Comparison of ENCODE assay signal across 9 mouse cellular contexts in the genomic region with DNA sequence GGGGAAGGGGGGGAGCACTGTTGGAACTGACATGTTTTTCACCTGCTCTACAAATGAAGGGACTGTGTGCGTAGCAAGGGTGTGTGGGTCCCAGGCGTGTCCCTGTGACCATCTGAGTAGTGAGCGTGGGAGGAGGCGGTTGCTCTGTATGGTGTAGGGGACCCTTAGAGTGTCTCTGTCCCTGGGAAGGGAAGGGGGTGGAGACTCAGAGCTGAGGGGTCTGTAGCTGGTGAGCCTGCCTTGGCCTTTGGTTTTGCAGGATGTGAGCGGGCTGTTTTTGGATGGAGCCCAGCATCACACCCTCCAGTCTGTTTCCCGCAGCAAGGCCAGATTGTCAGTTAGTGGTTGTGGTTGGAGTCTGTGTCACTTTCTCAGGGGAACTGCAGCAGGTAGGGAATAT. TPM values are rescaled to one million over a fixed set of nuclear protein-coding genes. Genes with fewer than 3 reads are reported as not detected.
DNase-seq lines count a peak whose midpoint lies in the region; ATAC-seq and TF ChIP-seq lines count a peak whose summit lies in the region.
"Had no signal": no experiment of that assay in that cellular context is flagged by ENCODE, and none has a peak within 500 bp of the region (broad histone marks: within the 10 kb centered on the region; RNA-seq: fewer than 3 reads in every experiment).

No protein-coding gene starts in this region.

- no peaks in the 10 kb centered on the region for H3K27me3 ChIP-seq in hindbrain, embryonic 15.5 days
- H3K27me3 ChIP-seq in hindbrain, embryonic 11.5 days (ENCODE audit: control insufficient read depth, insufficient read depth, low read length): no peaks in the 10 kb centered on the region
- no peaks in the 10 kb centered on the region for H3K27me3 ChIP-seq in embryonic facial prominence, embryonic 14.5 days (replicated peaks; ENCODE audit: control insufficient read depth, insufficient read depth, low read length)
- no peaks in the 10 kb centered on the region for H3K27me3 ChIP-seq in intestine, postnatal 0 days (replicated peaks; ENCODE audit: control insufficient read depth, insufficient read depth, low read length)

- H3K4me1 ChIP-seq in hindbrain, embryonic 15.5 days (replicated peaks): peaks cover 3% of the 10 kb centered on the region; the same call in 1 of the 2 replicates
- peaks cover 5% of the 10 kb centered on the region for H3K4me1 ChIP-seq in hindbrain, embryonic 11.5 days (replicated peaks; ENCODE audit: control insufficient read depth, insufficient read depth, low read length)
- H3K4me1 ChIP-seq in embryonic facial prominence, embryonic 14.5 days (ENCODE audit: control insufficient read depth, insufficient read depth, low read length): peaks cover 25% of the 10 kb centered on the region
- H3K4me1 ChIP-seq in intestine, postnatal 0 days (replicated peaks; ENCODE audit: control insufficient read depth, insufficient read depth, low read length): peaks cover 32% of the 10 kb centered on the region

- no peak overlapping the region for H3K27ac ChIP-seq in hindbrain, embryonic 15.5 days (replicated peaks)
- H3K27ac ChIP-seq in hindbrain, embryonic 11.5 days (ENCODE audit: low read depth, low read length): no peak overlapping the region
- H3K27ac ChIP-seq in embryonic facial prominence, embryonic 14.5 days (replicated peaks; ENCODE audit: low read depth, low read length): peak overlapping the region; percentile 52
- peak overlapping the region; percentile 75; the same call in 1 of the 2 replicates for H3K27ac ChIP-seq in intestine, postnatal 0 days (ENCODE audit: low read depth, low read length)

- intact Hi-C loops in left cerebral cortex, postnatal 14 days (cut with DNase I): no loop called here

- H3K36me3 ChIP-seq in hindbrain, embryonic 15.5 days: no peaks in the 10 kb centered on the region
- H3K36me3 ChIP-seq in hindbrain, embryonic 11.5 days (ENCODE audit: control insufficient read depth, insufficient read depth, low read length): no peaks in the 10 kb centered on the region
- H3K36me3 ChIP-seq in embryonic facial prominence, embryonic 14.5 days (ENCODE audit: control insufficient read depth, insufficient read depth, low read length): no peaks in the 10 kb centered on the region
- no peaks in the 10 kb centered on the region for H3K36me3 ChIP-seq in intestine, postnatal 0 days (ENCODE audit: control insufficient read depth, insufficient read depth)

- no peak overlapping the region for H3K4me3 ChIP-seq in hindbrain, embryonic 15.5 days
- no peak overlapping the region for H3K4me3 ChIP-seq in hindbrain, embryonic 11.5 days (ENCODE audit: low read depth, low read length)
- H3K4me3 ChIP-seq in embryonic facial prominence, embryonic 14.5 days (ENCODE audit: low read depth, low read length): no peak overlapping the region
- H3K4me3 ChIP-seq in intestine, postnatal 0 days (ENCODE audit: low read depth, low read length): no peak overlapping the region

- WGBS in hindbrain, embryonic 15.5 days: 85% methylated on average over 6 of the region's 6 CpGs
- 94% methylated on average over 6 of the region's 6 CpGs for WGBS in hindbrain, embryonic 11.5 days
- 85% methylated on average over 6 of the region's 6 CpGs for WGBS in embryonic facial prominence, embryonic 14.5 days
- WGBS in intestine, postnatal 0 days: 76% methylated on average over 6 of the region's 6 CpGs

- no peak for DNase-seq in hindbrain, embryonic 11.5 days (ENCODE audit: low spot score)
- DNase-seq in embryonic facial prominence, embryonic 14.5 days (ENCODE audit: low spot score): no peak
- peak; percentile 81 for DNase-seq in lung, postnatal 10 days
- no peak for DNase-seq in left cerebral cortex, postnatal 14 days (ENCODE audit: low spot score in 2 of 2)
- no peak for DNase-seq in embryo, embryonic 10.5 days (ENCODE audit: low spot score)
- no peak for DNase-seq in cerebellum, postnatal 36 days
- DNase-seq: embryo, embryonic 11 days had no signal

- no peak for TF ChIP-seq CTCF in intestine, postnatal 0 days (IDR thresholded peaks at IDR 0.05; ENCODE audit: low read depth)

- H3K9ac ChIP-seq in hindbrain, embryonic 15.5 days: no peak overlapping the region
- H3K9ac ChIP-seq in hindbrain, embryonic 11.5 days (ENCODE audit: low read depth, low read length): no peak overlapping the region
- H3K9ac ChIP-seq in embryonic facial prominence, embryonic 14.5 days (ENCODE audit: low read depth, low read length): no peak overlapping the region
- no peak overlapping the region for H3K9ac ChIP-seq in intestine, postnatal 0 days (ENCODE audit: low read depth, low read length)

- 0 out of 2 replicates have a peak, but pooled peaks have one; percentile 40 for ATAC-seq in hindbrain, embryonic 15.5 days (ENCODE audit: low FRiP score, low read depth)
- no peak for ATAC-seq in hindbrain, embryonic 11.5 days (ENCODE audit: low FRiP score)
- ATAC-seq in embryonic facial prominence, embryonic 14.5 days (ENCODE audit: low read depth): no peak
- ATAC-seq in intestine, postnatal 0 days: no peak

- no peak overlapping the region for H3K4me2 ChIP-seq in hindbrain, embryonic 15.5 days
- no peak overlapping the region for H3K4me2 ChIP-seq in hindbrain, embryonic 11.5 days (replicated peaks; ENCODE audit: low read depth, low read length)
- no peak overlapping the region for H3K4me2 ChIP-seq in embryonic facial prominence, embryonic 14.5 days (ENCODE audit: low read depth, low read length)
- no peak overlapping the region for H3K4me2 ChIP-seq in intestine, postnatal 0 days (replicated peaks; ENCODE audit: low read depth)

- H3K9me3 ChIP-seq in hindbrain, embryonic 15.5 days: no peaks in the 10 kb centered on the region
- no peaks in the 10 kb centered on the region for H3K9me3 ChIP-seq in hindbrain, embryonic 11.5 days (ENCODE audit: control insufficient read depth, low read length)
- H3K9me3 ChIP-seq in embryonic facial prominence, embryonic 14.5 days (ENCODE audit: control insufficient read depth, low read length): no peaks in the 10 kb centered on the region
- H3K9me3 ChIP-seq in intestine, postnatal 0 days (ENCODE audit: control insufficient read depth): no peaks in the 10 kb centered on the region

RNA-seq across cellular contexts. Expression of a gene that starts 46.1 kb away (rescaled TPM):
- polyA plus RNA-seq in hindbrain, embryonic 15.5 days (2015; fragmentation: Nextera tagmentation; extraction: Ambion mirVana): 5.1 and 5.3 TPM in 2 replicates
- 15.8 and 16.0 TPM in 2 replicates for polyA plus RNA-seq in hindbrain, embryonic 11.5 days (2014; fragmentation: Nextera tagmentation; extraction: Ambion mirVana)
- polyA plus RNA-seq in embryonic facial prominence, embryonic 14.5 days (2014; fragmentation: Nextera tagmentation; extraction: Ambion mirVana): 25.4 and 25.5 TPM in 2 replicates
- 29.6 and 32.0 TPM in 2 replicates for polyA plus RNA-seq in intestine, postnatal 0 days (2015; fragmentation: Nextera tagmentation; extraction: Ambion mirVana)
- total RNA-seq in left cerebral cortex, postnatal 14 days (2021): 10 to 100 TPM; 16.6 to 26.1 TPM

Comparison
In these comparisons a context has a peak if more than half of its experiments do, and no peak if none do; other contexts are left out.
1. H3K27ac ChIP-seq: peak in embryonic facial prominence, embryonic 14.5 days (single experiment) and intestine, postnatal 0 days (single experiment); none in hindbrain, embryonic 15.5 days (single experiment) and hindbrain, embryonic 11.5 days (single experiment).